In the genomic region with DNA sequence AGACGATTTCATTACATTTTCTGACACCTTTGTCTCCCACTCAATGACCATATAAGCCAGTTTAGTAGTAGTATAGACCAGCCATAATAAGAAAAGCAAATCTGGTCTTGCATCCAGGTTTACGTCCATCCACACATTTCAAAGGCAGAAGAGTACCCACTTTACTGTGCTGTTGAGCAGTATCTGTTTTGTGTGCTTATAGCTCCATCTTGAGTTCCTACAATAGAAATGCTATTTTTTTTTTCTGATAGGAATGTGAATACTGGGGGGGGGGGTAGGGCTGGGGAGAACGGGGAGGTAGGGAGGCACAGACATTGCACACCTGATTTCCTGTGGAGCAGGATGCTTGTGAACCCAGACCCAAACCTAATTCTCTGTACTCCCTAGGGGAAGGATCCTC, we compare ENCODE assay signal across 11 mouse cellular contexts. TPM values are rescaled to one million over a fixed set of nuclear protein-coding genes. Genes with fewer than 3 reads are reported as not detected.
DNase-seq lines count a peak whose midpoint lies in the region; ATAC-seq and TF ChIP-seq lines count a peak whose summit lies in the region.
"Had no signal": no experiment of that assay in that cellular context is flagged by ENCODE, and none has a peak within 500 bp of the region (broad histone marks: within the 10 kb centered on the region; RNA-seq: fewer than 3 reads in every experiment).

No protein-coding gene starts in this region.

- H3K4me2 ChIP-seq in forebrain, embryonic 16.5 days (ENCODE audit: low read length): peak overlapping the region; percentile 81
- peak overlapping the region; percentile 88 for H3K4me2 ChIP-seq in neural tube, embryonic 13.5 days

- peak overlapping the region; percentile 97; the same call in 1 of the 2 replicates for H3K27ac ChIP-seq in layer of hippocampus, adult 2 months
- H3K27ac ChIP-seq in forebrain, embryonic 16.5 days (ENCODE audit: low read length): no peak overlapping the region
- H3K27ac ChIP-seq in neural tube, embryonic 13.5 days (replicated peaks): no peak overlapping the region
- H3K27ac ChIP-seq: heart, embryonic 13.5 days; lung, embryonic 15.5 days had no signal

- peaks cover 52% of the 10 kb centered on the region for H3K4me1 ChIP-seq in forebrain, embryonic 16.5 days (replicated peaks; ENCODE audit: control insufficient read depth, insufficient read depth, low read length)
- H3K4me1 ChIP-seq in neural tube, embryonic 13.5 days (replicated peaks): peaks cover 66% of the 10 kb centered on the region

- no peak for ATAC-seq in forebrain, embryonic 16.5 days
- ATAC-seq in neural tube, embryonic 13.5 days (ENCODE audit: low read depth): no peak

- H3K36me3 ChIP-seq in forebrain, embryonic 16.5 days (ENCODE audit: control insufficient read depth, insufficient read depth): no peaks in the 10 kb centered on the region
- H3K36me3 ChIP-seq in neural tube, embryonic 13.5 days: 0 out of 2 replicates have a peak, but pooled peaks cover 7% of the 10 kb centered on the region
- H3K36me3 ChIP-seq: lung, embryonic 15.5 days had no signal

- H3K9ac ChIP-seq in forebrain, embryonic 16.5 days (replicated peaks; ENCODE audit: low read depth, low read length): no peak overlapping the region
- peak overlapping the region; percentile 98 for H3K9ac ChIP-seq in neural tube, embryonic 13.5 days
- H3K9ac ChIP-seq: lung, embryonic 15.5 days had no signal

- 28% methylated on average over 2 of the region's 3 CpGs for WGBS in forebrain, embryonic 16.5 days
- WGBS in neural tube, embryonic 13.5 days: 23% methylated on average over 3 of the region's 3 CpGs

- no peak for DNase-seq in layer of hippocampus, adult 2 months (ENCODE audit: low spot score in 2 of 2)
- no peak for DNase-seq in layer of hippocampus, adult 9-10 months (ENCODE audit: low spot score)
- peak; percentile 70 for DNase-seq in MN1 (ENCODE audit: low spot score)
- DNase-seq in ovary, adult 18-20 months (ENCODE audit: low spot score): no peak
- DNase-seq in adrenal gland, postnatal 10 days: no peak
- DNase-seq in frontal cortex, postnatal 25 days (ENCODE audit: low spot score in 2 of 2): no peak

- H3K27me3 ChIP-seq in forebrain, embryonic 16.5 days (replicated peaks; ENCODE audit: control insufficient read depth, insufficient read depth, low read length): no peaks in the 10 kb centered on the region
- peaks cover 5% of the 10 kb centered on the region; the same call in 1 of the 2 replicates for H3K27me3 ChIP-seq in neural tube, embryonic 13.5 days

- TF ChIP-seq CTCF in layer of hippocampus, adult 2 months (conservative IDR thresholded peaks at IDR 0.05): peak; percentile 67

- no peaks in the 10 kb centered on the region for H3K9me3 ChIP-seq in forebrain, embryonic 16.5 days (ENCODE audit: control insufficient read depth, low read length)
- no peaks in the 10 kb centered on the region for H3K9me3 ChIP-seq in neural tube, embryonic 13.5 days
- H3K9me3 ChIP-seq: heart, embryonic 13.5 days; lung, embryonic 15.5 days had no signal

- peak overlapping the region; percentile 83 for H3K4me3 ChIP-seq in layer of hippocampus, adult 2 months
- H3K4me3 ChIP-seq in forebrain, embryonic 16.5 days (replicated peaks; ENCODE audit: low read length): peak overlapping the region; percentile 4
- H3K4me3 ChIP-seq in neural tube, embryonic 13.5 days: peak overlapping the region; percentile 80

RNA-seq across cellular contexts. Expression of a gene that starts 2.2 kb away (rescaled TPM):
- 100 to 1,000 TPM; 682 to 738 TPM for total RNA-seq in layer of hippocampus, adult 2 months (2021)
- polyA plus RNA-seq in forebrain, embryonic 16.5 days (2015; fragmentation: Nextera tagmentation; extraction: Ambion mirVana): 46.0 and 58.6 TPM in 2 replicates
- polyA plus RNA-seq in neural tube, embryonic 13.5 days (2015; fragmentation: Nextera tagmentation; extraction: Ambion mirVana): 56.2 and 57.0 TPM in 2 replicates
- total RNA-seq in adrenal gland, postnatal 10 days (2021): 10 to 100 TPM; 22.1 to 40.3 TPM

RNA-seq across cellular contexts. Expression of a gene that starts 24.8 kb away (rescaled TPM):
- total RNA-seq in layer of hippocampus, adult 2 months (2021): 10 to 100 TPM; 42.6 to 45.6 TPM
- polyA plus RNA-seq in forebrain, embryonic 16.5 days (2015; fragmentation: Nextera tagmentation; extraction: Ambion mirVana): 1.9 and 2.9 TPM in 2 replicates
- 1.2 and 1.7 TPM in 2 replicates for polyA plus RNA-seq in neural tube, embryonic 13.5 days (2015; fragmentation: Nextera tagmentation; extraction: Ambion mirVana)
- not detected for total RNA-seq in adrenal gland, postnatal 10 days (2021)
- polyA plus RNA-seq: heart, embryonic 13.5 days had no signal

RNA-seq across cellular contexts. Expression of a gene that starts 40.3 kb away (rescaled TPM):
- total RNA-seq in layer of hippocampus, adult 2 months (2021): not detected
- polyA plus RNA-seq in forebrain, embryonic 16.5 days (2015; fragmentation: Nextera tagmentation; extraction: Ambion mirVana): not detected in 2 replicates
- polyA plus RNA-seq in neural tube, embryonic 13.5 days (2015; fragmentation: Nextera tagmentation; extraction: Ambion mirVana): not detected in 2 replicates
- not detected for total RNA-seq in adrenal gland, postnatal 10 days (2021)
- total RNA-seq: layer of hippocampus, postnatal 10 days had no signal
- polyA plus RNA-seq: heart, embryonic 13.5 days; lung, embryonic 15.5 days had no signal

RNA-seq across cellular contexts. Expression of a gene that starts 47.0 kb away (rescaled TPM):
- 10 to 100 TPM; 15.0 to 15.8 TPM for total RNA-seq in layer of hippocampus, adult 2 months (2021)
- polyA plus RNA-seq in forebrain, embryonic 16.5 days (2015; fragmentation: Nextera tagmentation; extraction: Ambion mirVana): 351 and 383 TPM in 2 replicates
- 241 and 262 TPM in 2 replicates for polyA plus RNA-seq in neural tube, embryonic 13.5 days (2015; fragmentation: Nextera tagmentation; extraction: Ambion mirVana)
- 1 to 10 TPM; 4.0 to 7.7 TPM for total RNA-seq in adrenal gland, postnatal 10 days (2021)

RNA-seq across cellular contexts. Expression of a gene that starts 50.1 kb away (rescaled TPM):
- total RNA-seq in layer of hippocampus, adult 2 months (2021): not detected
- polyA plus RNA-seq in forebrain, embryonic 16.5 days (2015; fragmentation: Nextera tagmentation; extraction: Ambion mirVana): not detected in 2 replicates
- not detected in 2 replicates for polyA plus RNA-seq in neural tube, embryonic 13.5 days (2015; fragmentation: Nextera tagmentation; extraction: Ambion mirVana)
- not detected for total RNA-seq in adrenal gland, postnatal 10 days (2021)
- total RNA-seq: layer of hippocampus, postnatal 10 days had no signal
- polyA plus RNA-seq: heart, embryonic 13.5 days; lung, embryonic 15.5 days had no signal

Comparison
In these comparisons a context has a peak if more than half of its experiments do, and no peak if none do; other contexts are left out.
1. H3K4me3 ChIP-seq: peak in every context shown above with its lines; median percentile 83 in layer of hippocampus, adult 2 months; 80 in neural tube, embryonic 13.5 days; 4 in forebrain, embryonic 16.5 days.
2. RNA of a gene that starts 2.2 kb away (total RNA-seq): 682 to 738 TPM in layer of hippocampus, adult 2 months; 22.1 to 40.3 TPM in adrenal gland, postnatal 10 days; every median in the first group is over 10 times any median in the second.
3. RNA of a gene that starts 24.8 kb away (total RNA-seq): 42.6 to 45.6 TPM in layer of hippocampus, adult 2 months; not detected in adrenal gland, postnatal 10 days; every median in the first group is over 10 times any median in the second.